Mouse (Mus musculus) layer of hippocampus, postnatal 36 days (tissue): Measurements from ENCODE around the gene Tiam2. TPM values are rescaled to one million over a fixed set of nuclear protein-coding genes. Genes with fewer than 3 reads are reported as not detected.

Source experiments
- DNase-seq, 2 experiments: peaks; one replicate each; pipeline ENCODE4 v3.0.0; 2022
- total RNA-seq, 2 experiments: library from RNA; stranded (reverse); gene quantifications; 2 replicates each; pipeline ENCODE4 v1.2.3; 2021

Gene Tiam2
- 10 to 100 TPM; 36.8 to 43.9 TPM for total RNA-seq

DNA sequence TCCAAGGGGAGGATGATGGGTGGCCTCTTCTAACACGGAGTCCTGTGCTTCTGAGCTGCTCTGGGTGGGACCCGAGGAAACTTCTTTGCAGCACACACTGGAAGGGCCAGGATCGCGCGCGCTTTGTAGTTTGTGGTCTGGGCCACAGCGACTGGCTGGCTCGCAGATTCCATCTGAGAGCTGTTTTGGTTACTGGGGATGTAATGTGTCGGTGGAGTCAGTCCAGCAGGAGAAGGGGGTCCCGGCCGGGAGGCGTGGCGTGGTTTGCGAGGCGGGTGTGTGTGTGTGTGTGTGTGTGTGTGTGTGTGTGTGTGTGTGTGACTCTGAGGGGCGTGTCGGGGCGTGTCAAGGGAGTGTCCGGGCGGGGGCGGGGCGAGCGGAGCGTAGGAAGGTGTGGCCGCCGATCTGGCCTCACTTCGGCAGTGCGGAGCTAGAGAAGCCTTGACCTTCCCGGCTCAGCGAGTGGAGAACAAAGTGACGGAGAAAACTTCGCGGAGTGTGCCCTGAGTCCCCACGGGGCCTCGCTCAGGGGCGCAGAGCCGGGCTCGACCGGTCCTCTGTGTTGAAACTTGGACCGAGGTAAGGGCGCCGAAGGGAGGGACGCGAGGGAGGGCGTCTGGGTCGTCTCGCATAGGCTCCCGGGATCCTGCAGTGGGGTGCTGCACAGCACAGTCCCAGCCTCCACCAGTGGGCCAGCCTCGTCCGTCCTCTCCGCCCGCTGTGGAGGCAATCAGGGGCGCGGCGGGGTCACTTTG lies at the start of gene Tiam2:
Gene Tiam2, plus strand, starts transcription at position 426 of the 755 bp plus-strand sequence.
- DNase-seq: no peak

DNA sequence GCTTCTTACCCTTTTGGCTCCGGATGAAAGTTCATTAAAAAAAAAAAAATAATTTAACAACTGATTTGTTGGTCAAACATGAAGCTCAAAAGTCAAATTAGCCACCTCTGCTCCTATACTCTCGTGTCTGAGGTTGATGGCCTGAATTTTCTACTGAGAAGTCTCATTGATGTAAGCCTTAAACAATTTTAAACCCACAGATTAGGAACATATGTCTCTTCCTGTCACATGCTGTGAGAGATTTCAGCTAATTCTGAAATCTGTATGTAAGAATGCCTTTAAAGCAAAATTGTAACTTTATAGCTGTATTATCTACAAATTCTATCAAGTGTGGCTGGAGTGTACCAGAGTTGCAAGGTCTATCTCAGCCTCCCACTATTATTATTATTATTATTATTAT lies 46.1 kb upstream of the Tiam2 start:
- DNase-seq: no peak

DNA sequence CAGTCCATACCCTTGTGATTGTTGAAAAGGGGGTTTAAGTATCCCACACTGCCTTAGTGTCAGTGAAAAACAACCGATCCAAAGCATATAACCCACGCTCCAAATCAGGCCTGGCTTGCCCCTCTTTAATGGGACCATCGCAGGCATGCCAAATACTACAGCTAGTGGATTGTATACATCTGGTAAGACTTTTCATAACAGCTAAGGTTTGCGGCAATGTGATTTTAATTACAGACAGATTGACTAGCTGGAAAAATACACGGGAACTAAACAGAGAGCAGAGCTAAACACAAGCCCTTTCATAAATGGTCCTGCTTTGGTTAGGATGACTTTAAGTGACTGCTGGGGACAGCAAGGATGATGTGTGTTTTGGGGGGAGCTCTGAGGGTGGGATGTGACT lies 44.4 kb upstream of the Tiam2 start:
- no peak for DNase-seq

DNA sequence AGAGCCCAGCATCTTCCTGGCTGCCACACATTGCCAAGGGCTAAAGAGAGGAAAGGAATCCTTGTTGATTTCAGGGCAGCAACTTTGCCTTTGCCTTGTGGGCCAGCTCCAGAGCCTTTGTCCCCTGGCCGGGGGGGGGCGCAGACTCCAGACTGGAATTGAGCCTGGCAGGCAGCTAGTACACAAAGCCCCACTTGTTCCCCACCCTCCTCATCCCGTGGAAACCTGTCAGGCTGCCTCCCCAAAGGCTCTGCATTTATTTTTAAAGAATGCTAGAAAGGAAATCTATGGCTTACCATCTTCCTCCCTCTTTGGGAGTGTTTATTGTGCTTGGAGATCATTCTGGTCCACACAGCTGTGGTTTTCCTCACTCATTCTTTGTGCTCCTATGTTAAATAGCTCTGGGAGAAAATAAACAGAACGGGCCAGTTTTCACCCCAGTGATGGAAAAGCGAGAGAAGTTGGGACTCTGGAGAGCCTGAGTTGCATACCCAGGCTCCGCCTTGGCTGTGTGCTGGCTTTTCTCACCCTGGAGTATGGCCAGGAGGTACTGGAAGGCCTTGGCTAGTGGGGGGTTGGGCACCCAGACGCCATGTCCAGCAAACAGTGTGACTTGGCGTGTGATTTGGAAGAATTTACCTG lies 41.2 kb upstream of the Tiam2 start:
- peak; percentile 11 to 30 for DNase-seq

DNA sequence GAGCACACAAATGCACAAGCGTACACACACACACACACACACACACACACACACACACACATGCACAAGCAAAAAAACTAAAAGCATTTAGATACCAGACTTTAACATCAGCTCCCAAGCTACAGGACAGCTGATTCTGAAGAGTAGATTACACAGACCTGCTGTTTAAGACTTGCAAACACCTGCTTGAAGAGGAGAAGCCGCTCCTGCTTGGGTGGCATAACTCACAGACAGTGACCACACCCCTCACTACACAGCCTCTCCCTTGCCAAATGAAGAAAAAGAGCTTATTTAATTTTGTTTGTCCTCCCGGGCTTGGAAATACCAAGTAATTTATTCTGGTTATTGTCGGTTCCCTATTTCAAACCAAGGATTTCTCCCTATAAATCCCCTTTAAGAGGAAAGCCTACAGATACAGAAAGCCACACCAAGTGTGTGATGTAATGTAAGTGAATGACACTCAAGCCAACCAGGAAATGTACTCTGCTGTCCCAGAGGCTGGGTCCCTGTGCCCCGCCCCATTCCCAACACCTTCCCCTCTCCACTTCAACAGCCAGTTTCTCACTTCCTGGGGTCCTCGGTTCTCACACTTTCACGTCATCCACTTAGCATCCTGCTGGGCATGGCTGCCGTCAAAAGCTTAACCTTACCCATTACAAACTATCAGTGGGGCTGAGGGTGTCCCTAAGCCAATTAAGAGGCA lies 40.1 kb upstream of the Tiam2 start:
- DNase-seq: no peak

DNA sequence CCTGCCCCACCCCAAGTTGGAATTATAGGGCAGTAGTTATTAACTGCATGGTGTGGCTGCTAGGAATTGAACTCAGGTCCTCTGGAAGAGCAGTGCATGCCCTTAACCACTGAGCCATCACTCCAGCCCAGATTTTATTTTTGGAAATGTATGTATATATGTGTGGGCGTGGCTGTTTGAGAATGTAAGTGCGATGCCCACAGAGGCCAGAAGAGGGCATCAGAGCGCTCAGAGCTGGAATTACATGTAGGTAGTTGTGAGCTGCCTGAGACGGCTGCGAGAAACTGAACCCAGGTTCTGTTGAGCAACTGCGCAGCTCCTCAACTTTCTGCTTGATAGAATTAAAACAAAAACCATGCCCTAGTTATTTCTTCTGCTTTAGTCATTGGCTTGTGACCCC lies 38.0 kb upstream of the Tiam2 start:
- peak; percentile 17 to 34 for DNase-seq

DNA sequence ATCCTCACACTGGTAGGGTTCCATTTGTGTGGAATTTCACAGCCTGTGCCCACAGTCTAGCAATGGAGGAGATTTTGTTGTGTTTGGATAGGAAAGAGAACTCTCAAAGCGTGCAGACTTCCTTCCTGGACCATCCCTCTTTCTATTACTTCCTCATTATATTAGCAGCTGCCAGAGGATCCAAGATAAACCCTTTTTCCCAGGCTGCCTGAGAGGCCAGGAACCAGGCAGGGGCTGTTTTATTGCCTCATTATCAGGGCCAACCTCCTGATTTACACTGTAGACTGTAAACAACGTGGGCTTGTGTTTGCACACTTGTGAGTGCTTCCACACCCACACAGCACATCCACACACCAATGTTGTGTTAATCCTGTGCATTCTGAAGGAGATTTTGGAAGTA lies 31.3 kb upstream of the Tiam2 start:
- DNase-seq: no peak

DNA sequence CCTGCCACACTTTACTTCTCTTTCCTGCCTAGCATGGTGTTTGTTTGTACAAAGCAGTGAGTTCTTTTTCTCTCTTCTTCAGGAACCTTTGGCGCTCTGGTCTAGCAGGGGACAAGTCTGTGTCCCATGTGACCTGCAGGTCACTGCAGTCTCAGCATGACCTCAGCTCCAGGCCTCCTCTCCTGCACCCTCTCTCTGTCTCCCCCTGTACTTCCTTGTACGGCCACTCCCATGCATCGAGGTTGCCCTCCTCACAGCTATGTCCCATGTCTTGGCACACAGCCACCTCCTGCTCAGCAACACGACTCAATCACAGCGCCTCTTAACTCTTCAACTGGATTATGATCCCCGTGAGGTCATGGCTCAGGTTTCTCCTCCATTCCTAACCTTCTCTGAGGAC lies 26.9 kb upstream of the Tiam2 start:
- DNase-seq: no peak

DNA sequence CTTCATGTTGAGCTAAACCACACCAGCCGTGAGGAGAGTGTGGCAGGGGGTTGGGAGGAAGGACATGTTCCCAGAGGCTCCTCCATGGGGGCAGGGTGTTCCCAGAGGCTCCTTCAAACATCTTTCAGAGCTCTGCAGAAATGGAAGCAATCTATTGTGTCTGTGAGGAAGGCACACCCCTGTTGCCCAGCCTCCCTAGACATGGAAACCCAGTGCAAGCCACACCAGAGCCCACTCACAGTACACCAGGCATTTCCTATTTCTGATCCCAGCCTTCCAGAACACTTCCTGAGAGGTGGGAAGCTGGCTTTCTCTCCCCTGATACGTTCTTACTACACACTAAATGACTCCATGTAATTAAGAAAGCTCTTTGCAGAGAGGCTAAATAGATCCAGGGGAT lies 20.4 kb upstream of the Tiam2 start:
- DNase-seq: no peak

DNA sequence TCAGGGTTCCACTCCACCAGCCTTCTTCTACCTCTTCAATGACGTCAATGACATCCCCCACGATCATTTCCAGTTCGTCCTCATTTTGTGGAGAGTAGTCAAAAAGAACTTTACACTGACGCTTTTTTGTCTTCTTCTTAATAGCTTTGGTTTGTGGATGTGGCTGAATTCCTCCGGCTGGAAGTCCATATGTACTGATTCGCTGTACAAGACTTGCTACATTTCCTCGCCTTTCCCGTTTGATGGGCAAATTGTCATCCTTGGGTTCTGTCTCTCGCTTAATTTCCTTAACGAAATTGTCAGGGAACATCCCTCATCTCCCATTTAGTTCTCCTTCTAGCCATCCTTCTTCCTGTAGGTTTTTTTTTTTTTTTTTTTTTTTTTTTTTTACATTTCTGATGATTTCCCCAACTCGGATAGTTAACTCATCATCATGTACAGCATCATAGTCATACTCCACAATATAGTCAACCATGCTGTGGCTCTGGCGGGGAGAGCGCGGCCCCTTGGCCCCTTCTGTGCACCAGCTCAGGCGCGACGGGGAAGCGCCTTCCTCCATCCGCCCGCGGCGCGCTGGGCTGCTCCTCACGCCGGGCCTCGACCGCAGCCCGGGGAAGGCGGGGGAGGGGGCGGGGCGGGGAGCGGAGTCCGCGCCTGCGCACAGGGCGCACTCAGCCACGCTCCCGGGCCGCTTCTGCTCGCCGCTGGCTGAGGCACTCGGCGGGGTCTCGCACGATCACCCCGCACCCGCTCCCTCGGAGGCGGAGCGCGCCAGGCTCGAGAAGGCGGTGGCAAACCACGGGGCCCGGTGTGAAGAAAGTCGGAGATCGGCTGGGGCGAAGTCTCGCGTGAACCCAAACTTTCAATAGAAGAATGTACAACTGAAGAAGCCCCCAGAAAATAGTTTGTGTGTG lies 12.4 kb upstream of the Tiam2 start:
- DNase-seq: peak; percentile 58 to 61

DNA sequence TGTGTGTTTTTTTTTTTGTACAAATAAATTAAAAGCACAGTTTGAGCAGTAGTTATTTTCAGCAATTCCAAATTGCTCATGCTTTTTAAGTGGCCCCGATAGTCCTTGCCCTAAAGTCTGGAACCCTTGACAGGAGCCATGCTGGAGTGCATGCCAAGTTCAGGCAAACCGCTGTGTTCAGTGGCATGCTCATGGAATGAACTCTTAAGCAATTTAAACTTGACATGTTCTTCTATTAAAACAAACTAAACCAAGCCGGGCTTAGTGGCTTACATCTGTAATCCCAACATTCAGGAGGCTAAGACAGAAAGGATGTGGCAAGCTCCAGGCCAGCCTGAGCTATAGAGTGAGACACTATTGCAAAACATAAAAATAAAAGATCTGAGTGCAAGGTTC lies 11.8 kb upstream of the Tiam2 start:
- DNase-seq: no peak

DNA sequence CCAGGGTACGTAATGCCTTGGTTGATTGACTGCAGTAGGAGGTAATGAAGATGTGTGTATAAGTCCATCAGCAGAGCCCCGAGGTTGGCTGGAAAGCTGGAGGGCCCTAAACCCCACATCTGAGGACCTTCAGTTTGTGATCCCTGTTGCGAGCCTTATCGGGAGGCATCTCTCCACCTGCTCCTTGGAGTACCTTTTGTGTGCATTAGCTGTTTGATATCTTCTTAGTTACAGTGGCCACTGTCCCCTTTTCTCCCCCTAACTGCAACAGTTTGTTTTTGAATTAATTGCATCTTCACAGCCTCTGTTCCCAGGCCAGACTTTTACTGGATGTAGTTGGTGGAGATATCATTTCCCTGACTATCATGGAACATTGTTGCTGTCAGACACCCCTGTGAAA lies 10.8 kb upstream of the Tiam2 start:
- DNase-seq: no peak

DNA sequence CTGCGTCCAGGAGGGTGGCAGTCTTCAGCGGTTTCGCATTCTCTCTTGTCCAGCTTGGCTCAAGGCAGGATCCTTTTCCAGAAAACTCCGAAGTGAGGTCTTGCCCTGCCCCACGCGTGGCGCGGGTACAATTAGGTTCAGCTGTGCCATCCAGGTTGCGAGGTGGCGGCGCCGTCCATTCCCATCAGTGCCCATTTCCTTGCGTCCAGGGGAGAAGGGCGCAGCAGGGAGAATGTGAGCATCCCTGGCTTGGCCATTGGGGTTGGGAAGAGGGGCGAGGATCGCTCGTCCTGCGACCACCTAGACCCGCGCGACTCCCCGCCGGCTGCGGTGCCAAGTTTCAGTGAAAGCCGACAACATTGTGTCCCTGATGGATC lies 518 bp downstream of the Tiam2 start:
- no peak for DNase-seq

DNA sequence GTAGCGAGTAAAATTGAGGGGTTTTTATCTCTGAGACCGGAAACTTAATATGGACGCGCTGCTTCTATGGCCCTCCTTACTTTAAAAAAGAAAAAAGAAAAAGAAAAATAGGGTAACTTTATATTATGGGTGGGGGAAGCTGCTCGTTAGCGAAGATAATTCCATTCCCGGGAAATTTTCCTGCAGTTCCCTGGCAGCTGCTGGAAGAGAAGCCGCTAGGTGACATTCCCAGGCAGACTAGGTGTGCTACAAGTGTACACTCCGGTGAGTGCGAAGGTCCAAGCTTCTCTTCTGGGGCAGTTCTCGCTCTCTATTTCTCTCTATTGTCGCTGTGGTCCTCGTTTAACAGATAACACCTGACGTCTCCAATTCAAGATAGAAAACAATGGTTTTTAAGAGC lies 962 bp downstream of the Tiam2 start:
- no peak for DNase-seq

DNA sequence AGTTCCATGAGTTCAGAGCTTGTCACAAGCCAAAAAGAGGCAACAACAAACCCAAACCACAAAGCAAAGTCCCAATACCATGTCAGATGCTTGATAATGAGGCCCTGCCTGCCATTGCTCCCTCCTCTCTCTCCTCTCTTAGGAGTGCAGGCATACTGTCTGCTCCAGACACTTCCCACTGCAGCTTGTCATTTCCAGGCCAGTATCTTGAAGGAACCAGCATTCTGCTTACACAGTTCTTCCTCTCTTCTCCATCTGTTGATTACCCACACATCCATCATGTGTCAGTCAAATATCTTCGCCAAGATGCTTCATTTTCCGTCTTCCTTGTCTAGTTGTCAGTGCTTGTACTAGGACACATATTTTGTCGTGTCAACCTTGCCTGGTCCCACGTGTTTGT lies 2.4 kb downstream of the Tiam2 start:
- DNase-seq: no peak

DNA sequence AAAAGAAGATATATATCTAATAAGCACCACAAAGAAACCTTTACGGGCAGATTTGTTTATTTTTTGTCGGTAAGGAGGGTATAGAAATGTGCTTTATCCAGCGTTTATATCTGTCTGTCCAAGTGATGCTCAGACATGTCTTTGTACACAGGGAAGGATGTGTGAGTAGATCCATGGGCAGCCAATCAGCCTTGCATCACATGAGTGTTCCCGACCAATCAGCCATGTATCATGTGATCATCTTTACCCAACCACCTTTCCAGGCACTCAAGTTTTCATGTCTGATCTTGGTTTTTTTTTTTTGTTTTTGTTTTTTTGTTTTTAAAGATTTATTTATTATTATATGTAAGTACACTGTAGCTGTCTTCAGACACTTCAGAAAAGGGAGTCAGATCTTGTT lies 3.1 kb downstream of the Tiam2 start:
- DNase-seq: no peak

DNA sequence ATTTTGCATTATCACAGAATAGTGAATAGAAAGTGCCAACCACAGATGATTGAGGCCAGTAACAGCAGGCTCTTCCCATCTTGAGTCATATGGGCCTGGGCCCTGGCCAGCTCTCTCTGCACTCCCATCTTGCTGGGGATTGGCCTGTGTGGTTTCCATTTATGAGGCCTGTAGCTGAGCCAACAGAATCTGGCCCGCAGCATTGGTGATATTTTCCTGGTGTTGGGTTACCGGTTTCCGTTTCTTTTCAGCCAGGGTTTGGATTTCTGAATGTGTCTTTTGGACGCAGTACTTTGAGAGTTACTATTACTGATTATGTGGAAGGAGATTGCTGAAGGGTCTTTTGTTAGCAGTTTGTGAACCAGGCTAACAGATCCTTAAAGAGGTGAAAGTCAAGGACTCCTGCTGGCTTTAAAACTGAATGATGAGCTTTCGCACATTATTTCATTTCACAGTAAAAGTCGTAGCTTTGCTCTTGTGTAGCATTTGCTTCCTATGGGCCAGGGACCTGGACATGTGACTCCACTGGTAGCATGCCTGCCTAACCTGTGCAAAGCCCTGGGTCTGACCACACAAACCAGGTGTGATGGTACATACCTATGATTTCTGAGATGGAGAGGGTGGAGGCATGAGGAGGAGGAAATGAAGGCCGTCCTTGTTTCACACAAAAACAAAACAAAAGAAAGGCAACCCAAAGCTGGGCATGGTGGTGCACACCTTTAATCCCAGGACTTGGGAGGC lies 5.5 kb downstream of the Tiam2 start:
- peak; percentile 58 to 62 for DNase-seq

DNA sequence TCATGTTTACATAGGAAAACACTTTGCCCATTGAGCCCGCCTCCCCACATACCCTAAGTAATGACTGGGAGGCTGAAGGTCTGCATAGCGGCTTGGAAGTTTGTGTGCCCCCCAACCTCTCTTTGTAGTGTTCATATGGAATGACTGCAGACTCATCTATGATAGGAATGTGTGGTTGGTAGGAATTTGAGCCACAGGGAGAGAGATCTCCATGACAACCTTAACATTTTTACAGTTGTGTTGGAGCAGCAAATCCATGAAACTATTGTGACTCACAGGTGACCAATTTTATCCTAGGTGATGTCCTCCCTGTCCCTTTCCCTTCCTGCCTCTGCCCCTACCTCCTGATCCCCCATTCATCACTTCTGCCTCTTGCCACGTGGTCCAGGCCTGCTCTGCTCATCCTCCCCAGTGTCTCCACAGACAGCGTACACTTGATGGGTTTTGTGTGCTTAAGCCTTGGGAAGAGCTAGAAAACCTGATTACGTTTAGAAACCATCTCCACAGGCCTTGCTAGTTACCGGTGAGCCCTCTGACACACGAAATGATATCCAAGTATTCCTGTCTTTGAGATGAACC lies 9.9 kb downstream of the Tiam2 start:
- no peak for DNase-seq

DNA sequence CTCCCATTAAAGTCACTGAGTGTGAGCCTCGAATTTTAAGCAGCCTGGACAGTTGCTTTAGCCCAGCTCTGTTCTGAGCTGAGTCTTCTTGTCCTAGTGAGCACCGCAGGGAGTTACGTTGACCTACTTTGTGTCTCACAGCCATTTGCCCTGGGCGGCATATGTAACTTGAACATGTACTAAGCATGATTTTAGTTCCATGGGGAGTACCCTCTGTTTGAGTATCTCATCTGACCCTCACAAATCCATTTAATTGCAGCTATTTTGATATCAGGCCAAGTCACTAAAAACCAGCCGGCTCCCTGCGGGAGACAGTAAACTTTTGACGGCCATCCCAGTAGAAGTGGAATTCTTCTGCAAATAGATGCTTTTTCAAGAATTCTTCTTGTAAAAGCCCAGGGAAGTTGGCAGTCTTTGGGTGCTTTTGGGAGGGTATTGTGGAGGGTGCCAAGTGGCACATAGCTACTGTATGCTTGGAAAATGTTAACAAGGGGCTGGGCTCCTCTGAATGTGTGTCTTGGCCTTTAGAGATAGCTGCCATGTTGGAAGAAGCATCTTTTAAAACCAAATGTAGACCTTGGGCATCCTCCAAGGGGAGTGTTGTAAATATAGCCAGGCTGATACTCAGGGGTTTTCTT lies 10.6 kb downstream of the Tiam2 start:
- DNase-seq: no peak

DNA sequence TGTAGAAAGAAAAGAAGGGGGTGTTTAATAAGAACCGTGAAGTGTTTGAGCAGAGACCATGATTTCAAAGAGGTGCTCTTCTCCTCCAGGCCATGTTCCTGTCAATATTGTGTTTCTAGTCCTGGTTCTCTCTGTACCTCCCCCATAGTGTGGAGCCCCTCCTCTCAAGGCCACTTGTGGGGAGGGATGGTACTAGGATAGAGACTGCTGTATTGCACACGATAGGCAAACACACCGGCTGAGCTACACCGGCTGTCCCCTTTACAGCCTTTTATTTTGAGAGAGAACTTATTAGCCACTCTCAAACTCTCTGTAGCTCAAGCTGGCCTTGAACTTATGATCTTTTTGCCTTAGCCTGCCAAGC lies 11.1 kb downstream of the Tiam2 start:
- DNase-seq: no peak

DNA sequence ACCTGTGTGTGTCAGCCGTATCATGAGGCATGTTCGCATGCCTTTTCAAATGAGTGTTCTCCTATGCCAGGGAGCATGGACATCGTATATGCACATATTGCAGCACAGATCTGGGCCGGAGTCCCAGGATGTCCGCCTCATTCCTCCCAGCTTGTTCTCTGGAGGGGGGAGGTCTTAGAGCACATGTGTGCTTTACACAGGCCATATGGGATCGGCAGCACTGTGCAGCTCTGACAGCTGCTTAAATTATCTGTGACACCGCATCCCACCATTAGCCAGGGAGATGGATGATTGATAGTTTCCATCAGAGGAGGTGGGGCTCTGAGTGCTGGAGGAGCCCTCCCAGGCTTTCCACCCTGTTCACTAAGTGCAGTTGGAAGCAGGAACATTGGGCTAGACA lies 12.4 kb downstream of the Tiam2 start:
- no peak for DNase-seq
